Mouse (Mus musculus) liver, embryonic 14.5 days (tissue): ENCODE results near the gene Eml5.

ENCODE experiments used
- CTCF ChIP-seq: IDR thresholded peaks from 2 replicates; pipeline ENCODE4 v1.5.1; 2016; ENCODE audit warnings: antibody characterized with exemption, low read depth, control low read depth
- EP300 ChIP-seq: IDR thresholded peaks from 2 replicates; pipeline ENCODE4 v1.6.1; 2016; ENCODE audit warnings: antibody characterized with exemption, low read depth

- TF ChIP-seq CTCF (no peak), EP300 (no peak)
Measured at GRCm38 (mm10) chr12:98863436-98863835, 37.8 kb downstream of the Eml5 start.
